Mouse (Mus musculus) kidney, postnatal 25 days (tissue): ENCODE measurements around the gene Plcz1.
A peak's percentile ranks its signal among the peaks of the same experiment; 100 is the strongest.

Experiments used
- DNase-seq, 2 experiments: peaks; one replicate each; pipeline ENCODE4 v3.0.0; 2021; ENCODE audit warnings: mixed read lengths in 2 of 2

The Plcz1 gene

GRCm38 (mm10) chr6:139947106-139947879, 94.0 kb downstream of the Plcz1 start:
- DNase-seq: peak; percentile 47 to 75
